Mouse (Mus musculus) limb, embryonic 13.5 days (tissue): ENCODE measurements at regions not wholly inside any gene's neighbourhood (a gene's known extent, or its start where the extent isn't known, plus 50 kb on each side); places are given as distances from the start of the nearest gene placed in this dataset.

ENCODE experiments used
- ATAC-seq: fragments of 200-750 bp; cut with Nextera tagmentation; 2 replicates; pipeline ENCODE4 v1.8.0; 2017; ENCODE audit warnings: low read depth, moderate number of reproducible peaks, moderate TSS enrichment; ENCODE audit not compliant: low FRiP score
- H3K27ac ChIP-seq: fragments of 300-500 bp; sonication (generic); 2 replicates; pipeline ENCODE4 v1.5.1; 2015; ENCODE audit warnings: inconsistent platforms, mild to moderate bottlenecking, moderate library complexity
- H3K27me3 ChIP-seq: fragments of 300-500 bp; sonication (generic); 2 replicates; pipeline ENCODE4 v1.6.1; 2015; ENCODE audit warnings: mild to moderate bottlenecking, inconsistent platforms
- H3K36me3 ChIP-seq: fragments of 300-500 bp; sonication (generic); 2 replicates; pipeline ENCODE4 v1.6.1; 2015; ENCODE audit warnings: inconsistent platforms, mild to moderate bottlenecking, moderate library complexity
- H3K4me1 ChIP-seq: fragments of 300-500 bp; sonication (generic); 2 replicates; pipeline ENCODE4 v1.6.1; 2015; ENCODE audit warnings: inconsistent platforms
- H3K4me2 ChIP-seq: fragments of 300-500 bp; sonication (generic); replicated peaks from 2 replicates; pipeline ENCODE4 v1.6.1; 2015; ENCODE audit warnings: inconsistent platforms, mild to moderate bottlenecking, moderate library complexity
- H3K4me3 ChIP-seq: fragments of 300-500 bp; sonication (generic); 2 replicates; pipeline ENCODE4 v1.5.1; 2015; ENCODE audit warnings: moderate library complexity, mild to moderate bottlenecking, inconsistent platforms
- H3K9ac ChIP-seq: fragments of 300-500 bp; sonication (generic); 2 replicates; pipeline ENCODE4 v1.6.1; 2015; ENCODE audit warnings: mild to moderate bottlenecking, inconsistent platforms
- H3K9me3 ChIP-seq: fragments of 300-500 bp; sonication (generic); 2 replicates; pipeline ENCODE4 v1.6.1; 2016; ENCODE audit warnings: inconsistent platforms
- WGBS: fragments of 180-500 bp; shearing (Covaris S2); methylation state at CpG from one replicate; pipeline ENCODE4 v1.1.7; 2015; 5-methylcytosine and 5-hydroxymethylcytosine counted together

DNA sequence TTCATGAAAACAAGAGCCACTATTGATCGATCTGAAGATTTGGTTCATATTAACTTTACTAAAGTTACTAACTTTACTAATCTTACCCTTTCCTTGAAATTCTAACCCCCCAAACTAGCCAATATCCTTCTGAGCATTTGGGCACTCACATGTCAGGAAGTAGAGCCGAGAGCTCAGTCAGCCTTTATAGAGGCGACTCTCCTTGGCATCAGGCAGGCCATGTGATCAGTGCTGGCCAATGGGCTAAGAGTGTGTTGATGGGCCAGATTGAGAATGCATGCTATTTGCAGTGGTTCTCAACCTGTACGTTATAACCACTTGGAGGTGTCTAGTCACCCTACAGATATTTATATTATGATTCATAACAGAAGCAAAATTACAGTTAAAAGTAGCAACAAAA is 69.6 kb upstream of the Slc35b4 start:
- Histone ChIP-seq H3K27me3 (no peaks in the 10 kb centered on the region), H3K27ac (no peak overlapping the region), H3K36me3 (no peaks in the 10 kb centered on the region), H3K9me3 (no peaks in the 10 kb centered on the region), H3K4me3 (no peak overlapping the region), H3K4me2 (no peak overlapping the region), H3K9ac (no peak overlapping the region), H3K4me1 (peaks cover 8% of the 10 kb centered on the region; the same call in 1 of the 2 replicates)
- WGBS: 79% methylated on average over 4 of the region's 4 CpGs
- ATAC-seq: no peak

DNA sequence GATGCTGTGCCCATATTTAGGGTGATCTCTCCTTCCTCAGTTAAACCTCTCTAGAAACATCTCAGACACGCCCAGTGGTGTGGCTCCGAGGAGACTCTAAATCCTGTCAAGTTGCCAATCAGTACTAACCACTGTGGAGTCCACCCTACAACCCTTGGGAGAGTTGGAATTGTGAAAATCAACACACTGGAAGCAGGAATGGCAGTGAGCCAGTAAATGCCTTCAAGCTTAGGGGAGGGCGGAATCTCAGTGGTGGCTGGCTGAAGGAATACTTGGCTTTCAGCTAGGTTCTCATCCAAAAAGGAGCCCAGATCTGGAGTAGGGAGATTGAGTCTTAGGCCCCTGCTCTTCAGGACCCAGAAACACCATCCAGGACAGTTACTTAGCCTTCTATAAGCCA is 66.1 kb upstream of the Slc35b4 start:
- Histone ChIP-seq H3K27ac (no peak overlapping the region), H3K4me2 (no peak overlapping the region)
- ATAC-seq: no peak

DNA sequence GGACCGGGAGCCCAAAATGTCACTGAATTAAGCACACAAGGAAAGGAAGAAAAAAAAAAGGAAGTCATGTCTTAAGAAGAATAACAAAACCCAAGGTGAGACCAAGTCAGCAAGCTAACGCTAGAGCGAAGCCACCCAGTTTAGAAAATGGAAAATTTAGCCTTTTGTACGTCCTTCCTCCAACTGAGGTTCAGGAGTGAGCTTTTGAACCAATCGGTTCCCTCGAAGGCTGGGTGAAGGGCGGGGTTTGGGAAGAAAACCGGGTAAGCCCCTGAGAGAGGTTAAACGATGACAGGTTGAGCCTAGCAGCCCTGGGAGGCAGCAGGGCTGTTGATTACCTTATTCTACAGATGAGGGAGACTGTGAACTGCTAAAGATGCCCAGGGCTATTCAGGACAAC is 65.6 kb upstream of the Slc35b4 start:
- Histone ChIP-seq H3K27ac (no peak overlapping the region), H3K9ac (no peak overlapping the region), H3K4me3 (no peak overlapping the region), H3K9me3 (no peaks in the 10 kb centered on the region), H3K4me2 (0 out of 2 replicates have a peak overlapping the region, but pooled peaks have one; percentile 1), H3K27me3 (no peaks in the 10 kb centered on the region), H3K36me3 (no peaks in the 10 kb centered on the region), H3K4me1 (peaks cover 8% of the 10 kb centered on the region; the same call in 1 of the 2 replicates)
- 22% methylated on average over 9 of the region's 9 CpGs for WGBS
- no peak for ATAC-seq

More for the DNA sequence above, 66.1 kb upstream of the Slc35b4 start:
- 82% methylated on average over 3 of the region's 3 CpGs for WGBS
- Histone ChIP-seq H3K9me3 (no peaks in the 10 kb centered on the region), H3K9ac (no peak overlapping the region), H3K4me1 (peaks cover 8% of the 10 kb centered on the region; the same call in 1 of the 2 replicates), H3K36me3 (no peaks in the 10 kb centered on the region), H3K4me3 (no peak overlapping the region), H3K27me3 (no peaks in the 10 kb centered on the region)

DNA sequence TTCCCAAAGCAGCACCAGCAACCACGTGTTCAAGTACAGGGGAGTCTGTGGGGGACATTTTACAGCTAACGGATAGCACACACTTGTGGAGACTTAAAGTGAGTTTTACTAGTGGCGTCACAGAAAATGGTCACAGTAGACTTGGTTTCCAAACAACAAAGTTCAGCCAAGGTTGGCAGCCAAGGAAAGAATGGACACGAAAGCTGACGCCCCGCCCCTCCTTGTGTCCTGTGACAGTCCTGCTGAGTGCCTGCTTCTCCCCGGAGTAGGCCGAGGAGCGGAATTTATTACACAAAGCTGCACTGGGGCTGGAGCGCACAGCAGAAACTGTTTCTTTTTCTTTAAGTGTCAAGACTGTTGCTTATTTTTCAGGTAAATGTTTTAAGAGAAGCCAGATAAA is 58.2 kb upstream of the Slc35b4 start:
- Histone ChIP-seq H3K9me3 (no peaks in the 10 kb centered on the region), H3K27me3 (peaks cover 8% of the 10 kb centered on the region), H3K27ac (no peak overlapping the region), H3K9ac (no peak overlapping the region), H3K4me1 (peaks cover 17% of the 10 kb centered on the region), H3K4me3 (no peak overlapping the region), H3K36me3 (no peaks in the 10 kb centered on the region), H3K4me2 (no peak overlapping the region)
- no peak for ATAC-seq
- 54% methylated on average over 10 of the region's 10 CpGs for WGBS

DNA sequence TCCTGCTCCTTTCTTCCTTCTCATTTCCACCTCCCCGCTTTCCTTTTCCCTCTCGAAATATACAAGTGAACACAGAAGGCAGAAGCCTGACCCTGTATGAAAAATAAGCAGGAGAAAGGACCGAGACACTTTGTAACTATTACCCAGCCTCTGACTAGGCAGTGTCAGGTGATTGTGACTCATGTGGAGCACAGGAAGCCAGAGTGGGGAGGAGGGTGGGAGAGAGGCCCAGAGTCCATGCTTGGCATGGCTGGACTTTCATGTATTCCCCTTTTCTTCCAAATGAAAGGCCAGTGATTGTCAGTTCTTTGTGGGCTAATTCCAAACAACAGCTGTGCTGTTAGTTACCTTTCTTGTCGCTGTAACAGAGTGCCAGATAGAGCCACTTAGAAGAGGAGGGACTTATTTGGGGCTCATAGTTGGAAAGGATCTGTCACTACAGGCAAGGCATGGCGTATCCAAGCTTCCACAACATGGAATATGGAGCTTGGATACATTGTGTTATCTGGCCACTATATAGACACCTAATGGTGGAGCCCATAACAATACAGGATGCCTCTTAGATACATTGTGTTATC is 57.6 kb upstream of the Slc35b4 start:
- Histone ChIP-seq H3K4me3 (no peak overlapping the region), H3K4me1 (peaks cover 17% of the 10 kb centered on the region), H3K4me2 (no peak overlapping the region), H3K9ac (no peak overlapping the region), H3K9me3 (no peaks in the 10 kb centered on the region), H3K36me3 (no peaks in the 10 kb centered on the region), H3K27me3 (peaks cover 14% of the 10 kb centered on the region), H3K27ac (no peak overlapping the region)
- 83% methylated on average over 5 of the region's 5 CpGs for WGBS
- no peak for ATAC-seq

DNA sequence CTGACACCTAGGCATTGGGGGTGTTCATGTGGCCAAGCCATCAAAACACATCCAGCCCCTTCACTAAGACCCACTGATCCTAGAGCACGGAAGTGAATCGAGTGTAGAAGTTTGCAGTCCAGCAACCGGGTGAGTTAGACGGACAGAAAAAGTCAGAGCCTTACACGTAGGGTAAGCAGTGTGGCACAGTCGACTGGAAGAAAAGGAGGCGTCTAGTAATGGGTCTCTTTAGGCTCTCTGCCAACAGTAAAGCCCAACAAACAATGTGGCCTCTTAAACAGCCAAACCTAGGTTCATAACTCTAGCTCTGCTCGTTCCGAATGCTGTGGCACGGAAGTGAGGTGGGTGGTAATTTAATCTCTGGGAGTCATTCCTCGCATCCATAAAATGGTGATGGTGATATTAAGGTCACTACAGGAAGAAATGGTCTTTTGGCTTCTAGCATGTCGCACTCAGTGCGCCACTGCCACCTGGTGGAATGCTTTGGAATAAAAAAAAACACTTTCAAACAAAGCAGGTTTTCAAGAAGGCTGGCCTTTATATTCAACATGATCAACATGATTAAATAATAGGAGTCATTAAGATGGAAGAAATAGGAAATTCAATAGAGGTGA is 54.0 kb upstream of the Slc35b4 start:
- Histone ChIP-seq H3K36me3 (no peaks in the 10 kb centered on the region), H3K27me3 (peaks cover 16% of the 10 kb centered on the region), H3K4me3 (no peak overlapping the region), H3K9me3 (no peaks in the 10 kb centered on the region), H3K27ac (no peak overlapping the region), H3K4me2 (peak overlapping the region; percentile 29; the same call in 1 of the 2 replicates), H3K9ac (no peak overlapping the region), H3K4me1 (peaks cover 17% of the 10 kb centered on the region)
- WGBS: 24% methylated on average over 13 of the region's 13 CpGs
- no peak for ATAC-seq

DNA sequence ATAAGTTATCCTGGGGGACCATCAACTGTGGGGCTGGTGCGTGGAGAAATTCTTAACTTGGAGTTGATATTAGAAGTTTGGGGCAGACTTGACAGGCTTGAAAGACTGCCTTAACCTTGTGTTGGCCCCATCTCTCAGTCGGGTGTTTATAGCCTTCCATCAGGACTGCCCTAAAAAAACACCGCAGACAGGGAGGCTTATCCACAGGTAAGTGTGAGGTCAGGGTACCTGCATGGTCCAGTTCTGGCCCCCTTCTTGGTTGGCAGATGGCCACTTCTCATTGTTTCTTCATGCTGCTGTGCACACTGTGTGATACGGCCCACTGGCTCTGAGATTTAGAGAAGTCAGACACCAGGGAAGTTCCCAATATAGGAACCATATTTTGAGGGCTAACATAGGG is 50.2 kb upstream of the Slc35b4 start:
- Histone ChIP-seq H3K4me1 (peaks cover 11% of the 10 kb centered on the region), H3K9ac (no peak overlapping the region), H3K36me3 (no peaks in the 10 kb centered on the region), H3K4me3 (no peak overlapping the region), H3K4me2 (no peak overlapping the region), H3K27ac (no peak overlapping the region), H3K9me3 (peaks cover 5% of the 10 kb centered on the region; the same call in 1 of the 2 replicates), H3K27me3 (peaks cover 14% of the 10 kb centered on the region)
- no peak for ATAC-seq
- 61% methylated on average over 4 of the region's 4 CpGs for WGBS
